Mouse (Mus musculus): ENCODE data around the gene Cdc42se2.

The Cdc42se2 gene

DNA sequence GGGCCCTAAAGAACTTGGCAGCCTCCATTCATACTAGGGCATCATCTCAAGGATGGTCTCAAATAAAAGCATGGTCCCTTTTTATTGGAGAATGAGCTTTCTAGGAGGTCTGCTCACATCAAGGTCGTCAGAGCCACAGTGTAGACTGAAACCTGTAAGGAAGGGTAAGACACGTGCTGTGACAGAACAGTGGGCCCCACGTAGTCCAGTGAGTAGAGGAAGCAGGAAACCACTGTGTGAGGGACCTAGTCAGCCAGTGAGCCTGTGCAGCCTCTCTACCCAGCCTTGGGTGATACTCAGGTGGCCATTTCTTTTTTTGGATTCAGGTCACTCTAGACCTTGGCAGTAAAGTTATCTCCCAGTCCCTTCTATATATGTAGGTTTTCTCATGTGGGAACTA, 87.5 kb downstream of the Cdc42se2 start:
- DNase-seq: no peak

DNA sequence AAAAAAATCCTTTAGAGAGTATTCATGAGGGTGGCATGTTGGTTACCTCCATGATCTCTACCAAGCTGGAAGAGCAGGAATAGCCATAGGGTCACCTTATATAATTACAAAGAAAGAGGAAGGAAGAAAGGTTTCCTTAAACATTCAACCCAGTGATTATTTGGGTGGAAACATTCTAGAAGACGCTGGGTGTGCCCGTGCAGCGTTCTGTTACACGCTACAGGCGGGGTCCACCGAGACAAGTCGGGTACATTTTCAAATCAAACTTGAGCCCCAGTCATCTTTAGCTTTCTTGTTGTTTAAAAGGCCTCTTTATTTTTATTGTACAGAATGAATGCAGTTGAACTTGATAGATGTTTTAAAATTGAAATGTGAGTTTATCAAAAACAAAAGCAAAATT, 88.8 kb downstream of the Cdc42se2 start:
- no peak for DNase-seq

DNA sequence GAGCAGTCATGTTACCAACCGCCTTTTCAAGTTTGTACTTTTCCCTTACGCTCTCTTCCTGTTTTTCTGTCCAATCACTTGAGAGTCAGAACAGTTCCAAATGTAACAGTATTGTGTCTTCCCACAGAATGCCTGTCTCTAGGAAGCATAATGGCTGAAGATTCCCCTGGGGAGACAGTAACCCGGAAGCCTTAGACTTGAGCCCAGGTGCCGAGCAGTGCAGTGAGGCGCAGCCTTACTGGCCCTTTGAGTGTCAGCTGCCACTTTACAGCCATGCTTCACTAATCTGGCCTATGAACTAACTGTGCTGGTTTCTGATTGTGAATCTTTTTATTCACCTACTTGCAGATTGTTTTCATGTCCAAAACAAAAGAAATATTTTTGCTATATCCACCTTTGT, 89.9 kb downstream of the Cdc42se2 start:
- no peak for DNase-seq

DNA sequence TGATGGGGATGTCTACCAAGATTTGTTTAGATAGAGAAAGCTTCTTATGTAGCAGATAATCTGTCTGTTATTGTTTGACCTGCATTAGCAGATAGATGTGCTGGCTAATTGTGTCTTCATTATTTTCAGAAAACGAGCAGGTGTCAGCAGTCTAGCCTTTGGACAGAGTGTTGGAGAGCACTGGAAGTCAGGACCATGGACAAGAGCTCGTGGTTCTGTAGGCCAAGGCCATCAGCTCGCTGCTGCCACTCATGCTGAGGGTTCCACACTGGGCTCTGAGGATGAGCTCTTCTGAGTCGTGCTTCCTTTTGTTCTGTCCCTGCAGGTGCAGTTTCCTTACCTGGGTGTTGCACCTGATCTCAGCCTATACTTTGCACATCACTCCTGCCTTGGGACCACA, 91.5 kb downstream of the Cdc42se2 start:
- DNase-seq: no peak

DNA sequence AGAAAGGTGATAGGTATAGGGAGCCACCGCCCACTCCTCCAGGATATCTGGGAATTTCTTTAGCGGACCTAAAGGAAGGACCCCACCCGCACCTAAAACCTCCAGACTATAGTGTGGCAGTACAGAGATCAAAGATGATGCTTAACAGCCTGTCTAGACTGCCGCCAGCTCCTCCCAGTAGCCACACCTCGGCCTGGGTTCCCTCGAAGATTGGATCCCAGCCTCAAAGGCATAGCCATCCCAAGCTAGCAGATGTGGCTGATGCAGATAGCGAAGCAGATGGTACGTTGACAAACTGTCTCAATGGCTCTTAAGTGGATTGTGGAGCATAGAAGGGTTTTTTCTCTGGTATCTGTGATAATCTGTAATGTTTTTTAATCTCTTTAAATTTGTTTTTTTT, 93.2 kb downstream of the Cdc42se2 start:
- DNase-seq: no peak

DNA sequence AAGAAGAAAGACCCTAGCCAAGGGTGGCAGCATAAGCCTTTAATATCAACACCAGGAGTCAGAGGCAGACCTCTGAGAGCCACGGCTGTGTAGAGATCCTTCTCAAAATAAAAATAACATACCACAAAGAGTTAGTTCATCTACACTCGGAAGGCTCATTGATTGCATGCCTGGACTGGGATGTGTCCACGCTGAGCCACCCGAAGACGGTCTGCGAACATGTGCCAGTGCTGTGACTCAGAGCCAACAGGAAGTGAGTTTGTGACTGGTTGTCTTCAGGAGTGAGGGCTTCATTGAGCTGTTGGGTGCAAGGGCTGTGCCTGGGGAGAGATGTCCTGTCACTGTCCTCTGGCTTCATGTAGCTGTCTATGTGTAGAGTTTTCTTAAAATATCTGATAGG, 93.8 kb downstream of the Cdc42se2 start:
- DNase-seq: no peak

DNA sequence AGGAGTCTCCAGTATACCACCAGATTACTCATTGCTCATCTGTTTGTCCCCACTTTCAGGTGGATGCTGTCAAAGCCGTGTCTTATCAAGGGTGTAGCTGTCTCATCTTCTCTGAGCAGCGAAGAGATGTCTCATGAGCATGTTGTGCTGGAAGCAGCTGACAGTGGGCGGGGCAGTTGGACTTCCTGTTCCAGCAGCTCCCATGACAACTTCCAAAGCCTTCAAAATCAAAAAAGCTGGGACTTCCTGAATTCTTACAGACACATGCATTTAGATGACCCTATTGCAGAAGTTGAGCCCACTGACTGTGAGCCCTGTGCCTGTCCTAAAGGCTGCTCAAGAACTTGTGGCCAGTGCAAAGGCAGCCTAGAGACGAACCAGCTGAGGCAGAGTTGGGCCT, 96.3 kb downstream of the Cdc42se2 start:
- no peak for DNase-seq

DNA sequence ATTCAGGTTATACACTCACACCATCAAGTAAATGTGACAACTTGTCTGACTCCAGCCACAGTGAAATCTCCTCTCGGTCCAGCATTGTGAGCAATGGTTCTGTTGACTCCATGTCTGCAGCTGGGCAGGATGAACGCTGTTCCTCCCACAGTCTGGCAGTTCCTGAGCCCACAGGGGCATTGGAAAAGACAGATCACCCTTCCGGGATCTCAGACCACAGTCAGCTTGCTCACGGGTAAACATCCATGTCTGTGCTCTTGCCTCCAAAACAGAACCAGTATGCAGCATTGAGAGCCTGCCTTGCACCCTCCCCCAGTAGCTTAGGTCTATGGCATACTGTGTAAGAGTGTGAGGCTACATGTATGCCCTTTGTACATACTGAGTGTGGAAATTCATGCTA, 97.3 kb downstream of the Cdc42se2 start:
- no peak for DNase-seq

DNA sequence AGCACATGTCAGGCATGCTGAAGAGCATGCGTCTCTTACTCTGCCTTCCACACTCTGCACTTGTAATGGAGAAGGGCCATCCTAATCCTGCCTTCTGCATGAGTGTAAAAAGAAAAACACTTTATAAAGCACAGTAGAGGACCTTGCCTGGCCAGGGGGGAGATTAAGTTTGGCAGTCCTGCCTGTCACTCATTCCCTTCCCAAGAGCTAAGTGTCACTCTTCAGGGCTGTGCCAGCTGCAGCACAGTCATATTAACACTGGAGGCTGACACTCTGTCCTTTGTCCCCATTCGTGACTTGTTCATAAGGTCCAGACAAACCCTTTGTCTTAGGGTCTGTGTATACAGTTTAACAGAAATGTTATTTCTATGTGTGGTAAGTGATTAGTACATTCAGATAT, 102.6 kb downstream of the Cdc42se2 start:
- no peak for DNase-seq

DNA sequence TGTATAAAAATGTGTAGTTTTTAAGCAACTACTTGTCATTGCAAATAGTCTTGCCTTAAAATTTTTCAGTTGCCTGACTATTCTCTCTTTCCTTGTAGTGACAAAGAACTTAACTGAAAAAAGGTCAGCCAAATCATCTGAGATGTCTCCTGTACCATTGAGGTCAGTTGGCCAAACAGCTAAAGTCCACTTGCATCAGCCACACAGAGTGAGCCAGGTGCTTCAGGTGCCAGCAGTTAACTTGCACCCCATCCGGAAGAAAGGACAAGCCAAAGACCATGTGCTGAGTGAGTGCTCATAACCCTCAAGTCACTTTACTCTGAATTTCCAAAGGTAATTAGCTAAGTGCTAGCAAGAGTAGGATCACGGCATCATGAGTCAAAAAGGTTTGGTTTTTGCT, 108.3 kb downstream of the Cdc42se2 start:
- no peak for DNase-seq

DNA sequence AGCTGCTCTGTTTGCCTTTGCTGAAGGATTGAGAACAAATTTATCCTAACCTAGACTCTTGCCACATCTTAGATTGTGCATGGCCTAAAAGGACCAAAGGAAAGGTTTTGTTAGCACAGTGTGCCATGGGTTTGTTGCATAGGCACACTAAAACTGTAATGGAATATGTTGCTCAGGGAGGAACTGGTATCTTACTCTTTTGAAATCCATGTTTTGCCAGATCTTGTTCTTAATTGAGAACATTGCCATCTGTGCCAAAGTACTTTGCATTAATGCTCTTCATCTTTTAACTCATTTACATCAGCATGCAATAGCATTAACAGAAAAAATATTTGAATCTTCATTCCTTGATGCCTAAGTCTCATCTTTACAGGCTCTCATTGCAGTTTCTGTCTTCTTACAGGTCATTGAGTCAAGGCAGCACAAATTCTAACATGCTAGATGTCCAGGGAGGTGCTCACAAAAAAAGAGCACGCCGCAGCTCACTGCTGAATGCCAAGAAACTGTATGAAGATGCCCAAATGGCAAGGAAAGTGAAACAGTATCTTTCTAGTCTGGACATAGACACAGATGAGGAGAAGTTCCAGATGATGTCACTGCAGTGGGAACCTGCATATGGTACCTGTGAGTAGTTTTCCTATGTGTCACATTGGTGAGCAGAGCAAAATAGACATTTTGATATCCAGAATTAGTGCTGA, 111.5 kb downstream of the Cdc42se2 start:
- DNase-seq: no peak

DNA sequence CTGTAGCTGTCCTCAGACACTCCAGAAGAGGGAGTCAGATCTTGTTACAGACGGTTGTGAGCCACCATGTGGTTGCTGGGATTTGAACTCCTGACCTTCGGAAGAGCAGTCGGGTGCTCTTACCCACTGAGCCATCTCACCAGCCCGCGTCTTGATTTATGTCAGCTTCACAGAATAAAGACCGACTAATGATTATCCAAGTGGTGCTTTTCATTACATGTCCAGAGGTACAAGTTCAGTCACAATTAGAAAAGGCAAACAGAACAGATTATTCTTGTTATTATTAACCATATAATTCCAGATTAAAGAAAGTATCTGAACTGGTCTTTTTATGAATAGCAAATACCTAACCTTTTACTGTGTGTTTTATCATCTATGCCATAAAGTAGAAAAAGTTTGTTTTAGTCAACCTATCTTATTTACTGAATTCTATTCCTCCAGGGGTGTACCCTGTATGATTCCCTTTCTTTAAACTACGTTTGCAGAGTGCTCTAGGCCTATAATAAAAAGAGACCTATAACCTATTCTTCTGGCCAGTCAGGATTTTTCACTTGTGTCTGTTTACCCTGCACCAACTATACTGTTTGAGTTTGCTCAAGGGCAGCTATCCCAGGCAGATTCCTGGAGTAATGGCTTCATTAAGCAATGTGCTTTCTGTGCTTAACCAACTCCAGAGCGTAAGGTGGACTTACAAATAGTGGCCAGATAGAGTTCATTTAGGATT, 113.7 kb downstream of the Cdc42se2 start:
- DNase-seq: no peak
